Mouse (Mus musculus) limb, embryonic 13.5 days (tissue): ENCODE measurements around the gene Wwox. TPM values are rescaled to one million over a fixed set of nuclear protein-coding genes. Genes with fewer than 3 reads are reported as not detected.

Source experiments
- ATAC-seq: fragments of 200-750 bp; cut with Nextera tagmentation; 2 replicates; pipeline ENCODE4 v1.8.0; 2017; ENCODE audit warnings: low read depth, moderate number of reproducible peaks, moderate TSS enrichment; ENCODE audit not compliant: low FRiP score
- H3K27ac ChIP-seq: fragments of 300-500 bp; sonication (generic); 2 replicates; pipeline ENCODE4 v1.5.1; 2015; ENCODE audit warnings: inconsistent platforms, mild to moderate bottlenecking, moderate library complexity
- H3K27me3 ChIP-seq: fragments of 300-500 bp; sonication (generic); 2 replicates; pipeline ENCODE4 v1.6.1; 2015; ENCODE audit warnings: mild to moderate bottlenecking, inconsistent platforms
- H3K36me3 ChIP-seq: fragments of 300-500 bp; sonication (generic); 2 replicates; pipeline ENCODE4 v1.6.1; 2015; ENCODE audit warnings: inconsistent platforms, mild to moderate bottlenecking, moderate library complexity
- H3K4me1 ChIP-seq: fragments of 300-500 bp; sonication (generic); 2 replicates; pipeline ENCODE4 v1.6.1; 2015; ENCODE audit warnings: inconsistent platforms
- H3K4me2 ChIP-seq: fragments of 300-500 bp; sonication (generic); replicated peaks from 2 replicates; pipeline ENCODE4 v1.6.1; 2015; ENCODE audit warnings: inconsistent platforms, mild to moderate bottlenecking, moderate library complexity
- H3K4me3 ChIP-seq: fragments of 300-500 bp; sonication (generic); 2 replicates; pipeline ENCODE4 v1.5.1; 2015; ENCODE audit warnings: moderate library complexity, mild to moderate bottlenecking, inconsistent platforms
- H3K9ac ChIP-seq: fragments of 300-500 bp; sonication (generic); 2 replicates; pipeline ENCODE4 v1.6.1; 2015; ENCODE audit warnings: mild to moderate bottlenecking, inconsistent platforms
- H3K9me3 ChIP-seq: fragments of 300-500 bp; sonication (generic); 2 replicates; pipeline ENCODE4 v1.6.1; 2016; ENCODE audit warnings: inconsistent platforms
- WGBS: fragments of 180-500 bp; shearing (Covaris S2); methylation state at CpG from one replicate; pipeline ENCODE4 v1.1.7; 2015; 5-methylcytosine and 5-hydroxymethylcytosine counted together
- polyA plus RNA-seq: library from polyadenylated mRNA; unstranded; fragments of >200 nt; fragmentation: Nextera tagmentation; extraction: Ambion mirVana; gene quantifications from 2 replicates; pipeline ENCODE4 v1.2.1, GENCODE M21; 2015

The Wwox gene
- polyA plus RNA-seq, 1 experiment from 2014 or later: 9.5 TPM

GRCm38 (mm10) chr8:114441616-114442015, 2.2 kb downstream of the Wwox start:
- 84% methylated on average over 4 of the region's 4 CpGs for WGBS
- no peak overlapping the region for H3K9ac ChIP-seq
- H3K27me3 ChIP-seq: no peaks in the 10 kb centered on the region
- peaks cover 14% of the 10 kb centered on the region for H3K4me1 ChIP-seq
- no peaks in the 10 kb centered on the region for H3K9me3 ChIP-seq
- no peak overlapping the region for H3K27ac ChIP-seq
- ATAC-seq: no peak
- no peak overlapping the region for H3K4me2 ChIP-seq
- no peaks in the 10 kb centered on the region for H3K36me3 ChIP-seq
- no peak overlapping the region for H3K4me3 ChIP-seq

- Histone ChIP-seq H3K4me3 (no peak overlapping the region), H3K27me3 (0 out of 2 replicates have a peak, but pooled peaks cover 4% of the 10 kb centered on the region), H3K4me1 (0 out of 2 replicates have a peak, but pooled peaks cover 11% of the 10 kb centered on the region), H3K27ac (no peak overlapping the region), H3K9ac (no peak overlapping the region), H3K4me2 (no peak overlapping the region), H3K36me3 (0 out of 2 replicates have a peak, but pooled peaks cover 7% of the 10 kb centered on the region), H3K9me3 (no peaks in the 10 kb centered on the region)
- no peak for ATAC-seq
- 70% methylated on average over 7 of the region's 7 CpGs for WGBS
These were observed 7.4 kb downstream of the Wwox start for GRCm38 (mm10) chr8:114446884-114447283.

DNA sequence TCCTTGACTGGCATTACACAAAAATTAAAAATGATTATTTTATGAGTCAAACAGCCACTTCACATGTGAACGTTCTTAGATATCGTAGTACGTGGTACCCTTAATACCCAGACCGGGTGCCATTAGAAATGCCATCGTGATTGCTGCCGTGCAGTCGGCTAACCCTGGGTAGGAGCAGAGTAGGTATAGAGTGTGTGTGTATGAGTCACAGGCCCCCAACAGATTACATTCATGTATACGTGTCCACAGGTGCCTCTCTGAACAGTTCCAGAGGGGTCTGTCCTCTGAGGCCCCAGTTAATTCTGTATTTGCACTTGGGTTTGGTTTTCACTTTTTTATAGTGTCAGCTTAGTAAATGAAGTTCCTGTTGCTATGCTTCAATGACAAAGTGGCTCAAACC, 12.8 kb downstream of the Wwox start:
- 84% methylated on average over 8 of the region's 8 CpGs for whole genome bisulfite sequencing

GRCm38 (mm10) chr8:114452781-114453221, 13.3 kb downstream of the Wwox start:
- Histone ChIP-seq H3K4me1 (0 out of 2 replicates have a peak, but pooled peaks cover 5% of the 10 kb centered on the region), H3K9ac (no peak overlapping the region), H3K27ac (no peak overlapping the region), H3K36me3 (0 out of 2 replicates have a peak, but pooled peaks cover 7% of the 10 kb centered on the region), H3K4me3 (no peak overlapping the region), H3K27me3 (0 out of 2 replicates have a peak, but pooled peaks cover 10% of the 10 kb centered on the region), H3K4me2 (no peak overlapping the region; the same call in 1 of the 2 replicates), H3K9me3 (no peaks in the 10 kb centered on the region)
- WGBS: 24% methylated on average over 9 of the region's 9 CpGs
- 0 out of 2 replicates have a peak, but pooled peaks have one; percentile 54 for ATAC-seq

More for the DNA sequence above, 12.8 kb downstream of the Wwox start:
- Histone ChIP-seq H3K27me3 (0 out of 2 replicates have a peak, but pooled peaks cover 10% of the 10 kb centered on the region), H3K4me2 (no peak overlapping the region), H3K27ac (no peak overlapping the region), H3K4me1 (0 out of 2 replicates have a peak, but pooled peaks cover 5% of the 10 kb centered on the region), H3K4me3 (no peak overlapping the region), H3K36me3 (0 out of 2 replicates have a peak, but pooled peaks cover 7% of the 10 kb centered on the region), H3K9me3 (no peaks in the 10 kb centered on the region), H3K9ac (no peak overlapping the region)
- ATAC-seq: no peak

- H3K27ac ChIP-seq: no peak overlapping the region
- WGBS: 88% methylated on average over 8 of the region's 8 CpGs
- H3K9me3 ChIP-seq: no peaks in the 10 kb centered on the region
- H3K27me3 ChIP-seq: 0 out of 2 replicates have a peak, but pooled peaks cover 10% of the 10 kb centered on the region
- H3K4me1 ChIP-seq: no peaks in the 10 kb centered on the region
- no peak for ATAC-seq
- H3K36me3 ChIP-seq: no peaks in the 10 kb centered on the region
- no peak overlapping the region for H3K4me2 ChIP-seq
- no peak overlapping the region for H3K4me3 ChIP-seq
- no peak overlapping the region for H3K9ac ChIP-seq
These were observed 15.8 kb downstream of the Wwox start for GRCm38 (mm10) chr8:114455302-114455701.

- ATAC-seq: no peak
- Histone ChIP-seq H3K27ac (no peak overlapping the region), H3K9me3 (no peaks in the 10 kb centered on the region), H3K4me2 (peak overlapping the region; percentile 19), H3K9ac (no peak overlapping the region), H3K4me1 (peaks cover 2% of the 10 kb centered on the region; the same call in 1 of the 2 replicates), H3K4me3 (no peak overlapping the region), H3K27me3 (0 out of 2 replicates have a peak, but pooled peaks cover 10% of the 10 kb centered on the region), H3K36me3 (no peaks in the 10 kb centered on the region)
- WGBS: 71% methylated on average over 15 of the region's 15 CpGs
These were observed 16.5 kb downstream of the Wwox start for GRCm38 (mm10) chr8:114455953-114456352.

DNA sequence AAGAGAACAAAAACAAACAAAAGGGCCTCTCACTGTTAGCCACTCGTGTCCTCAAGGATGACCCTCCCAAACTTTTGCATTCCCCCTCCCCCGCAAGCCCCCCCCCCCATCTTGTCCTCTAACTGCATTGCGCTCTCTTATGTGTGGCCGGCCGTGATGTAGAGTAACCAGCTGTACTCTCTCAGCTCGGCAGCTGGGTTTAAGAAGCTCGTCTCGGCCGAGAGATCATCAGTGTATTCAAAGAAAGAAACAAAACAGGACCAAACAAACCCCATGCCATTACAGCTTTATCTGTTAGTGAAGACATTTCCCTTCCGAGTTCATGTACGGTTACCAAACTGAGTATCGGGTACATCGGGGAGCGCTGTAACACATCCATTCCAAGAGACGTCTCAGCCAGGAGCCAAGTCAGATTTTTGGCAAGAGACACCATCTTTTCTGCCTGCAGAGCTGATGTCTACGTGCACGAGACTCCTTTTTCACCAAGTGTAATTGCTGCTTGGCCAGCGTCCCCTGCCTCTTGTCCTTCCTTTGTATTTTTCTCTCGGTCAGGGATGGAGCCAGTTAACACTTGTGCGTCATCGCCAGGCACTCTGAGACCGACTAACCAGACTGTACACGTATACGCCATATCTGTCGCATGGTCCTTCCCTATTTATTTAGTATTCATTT, 18.8 kb downstream of the Wwox start:
- ATAC-seq: no peak
- no peak overlapping the region for H3K27ac ChIP-seq
- H3K4me3 ChIP-seq: no peak overlapping the region
- H3K36me3 ChIP-seq: no peaks in the 10 kb centered on the region
- H3K9me3 ChIP-seq: no peaks in the 10 kb centered on the region
- no peak overlapping the region for H3K9ac ChIP-seq
- no peak overlapping the region for H3K4me2 ChIP-seq
- H3K27me3 ChIP-seq: 0 out of 2 replicates have a peak, but pooled peaks cover 10% of the 10 kb centered on the region
- H3K4me1 ChIP-seq: peaks cover 20% of the 10 kb centered on the region; the same call in 1 of the 2 replicates
- 76% methylated on average over 25 of the region's 25 CpGs for WGBS

- Histone ChIP-seq H3K9me3 (no peaks in the 10 kb centered on the region), H3K9ac (no peak overlapping the region), H3K36me3 (no peaks in the 10 kb centered on the region), H3K27ac (no peak overlapping the region), H3K27me3 (0 out of 2 replicates have a peak, but pooled peaks cover 4% of the 10 kb centered on the region), H3K4me2 (no peak overlapping the region), H3K4me3 (no peak overlapping the region), H3K4me1 (peaks cover 20% of the 10 kb centered on the region; the same call in 1 of the 2 replicates)
- no peak for ATAC-seq
- 61% methylated on average over 5 of the region's 5 CpGs for WGBS
These were observed 21.1 kb downstream of the Wwox start for GRCm38 (mm10) chr8:114460600-114460999.

GRCm38 (mm10) chr8:114462591-114462990, 23.1 kb downstream of the Wwox start:
- no peak for ATAC-seq
- WGBS: 86% methylated on average over 11 of the region's 11 CpGs
- Histone ChIP-seq H3K4me1 (peaks cover 20% of the 10 kb centered on the region; the same call in 1 of the 2 replicates), H3K9me3 (no peaks in the 10 kb centered on the region), H3K9ac (no peak overlapping the region), H3K27ac (no peak overlapping the region), H3K4me2 (no peak overlapping the region), H3K27me3 (0 out of 2 replicates have a peak, but pooled peaks cover 4% of the 10 kb centered on the region), H3K36me3 (no peaks in the 10 kb centered on the region), H3K4me3 (no peak overlapping the region)

DNA sequence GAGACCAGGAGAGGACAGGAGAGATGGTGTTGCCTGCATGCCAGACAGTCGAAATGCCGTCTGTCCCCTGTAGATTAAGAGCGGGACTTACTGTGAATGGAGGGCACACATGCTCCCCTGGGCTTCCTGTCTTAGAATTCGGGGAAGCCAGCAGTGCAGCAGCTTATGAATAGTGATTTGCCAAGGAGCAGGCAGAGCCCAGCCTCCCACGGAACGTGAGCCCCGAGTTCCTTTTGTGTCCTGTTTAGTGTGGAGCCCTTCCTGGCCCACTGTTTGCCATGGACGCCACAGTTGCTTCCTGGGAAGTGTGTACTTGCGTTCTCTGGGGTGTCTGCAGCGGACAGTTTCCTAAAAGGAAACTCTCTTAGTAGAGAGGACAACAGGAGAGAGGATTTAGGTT, 23.9 kb downstream of the Wwox start:
- H3K27me3 ChIP-seq: 0 out of 2 replicates have a peak, but pooled peaks cover 4% of the 10 kb centered on the region
- H3K9me3 ChIP-seq: no peaks in the 10 kb centered on the region
- no peak for ATAC-seq
- no peak overlapping the region for H3K9ac ChIP-seq
- WGBS: 77% methylated on average over 10 of the region's 10 CpGs
- H3K4me2 ChIP-seq: no peak overlapping the region
- no peaks in the 10 kb centered on the region for H3K36me3 ChIP-seq
- no peak overlapping the region for H3K27ac ChIP-seq
- H3K4me1 ChIP-seq: peaks cover 20% of the 10 kb centered on the region; the same call in 1 of the 2 replicates
- H3K4me3 ChIP-seq: no peak overlapping the region

- H3K9ac ChIP-seq: no peak overlapping the region
- no peaks in the 10 kb centered on the region for H3K27me3 ChIP-seq
- no peak overlapping the region for H3K4me2 ChIP-seq
- no peaks in the 10 kb centered on the region; the same call in 1 of the 2 replicates for H3K36me3 ChIP-seq
- H3K9me3 ChIP-seq: no peaks in the 10 kb centered on the region
- no peak overlapping the region for H3K4me3 ChIP-seq
- 86% methylated on average over 21 of the region's 21 CpGs for WGBS
- H3K27ac ChIP-seq: no peak overlapping the region
- no peak for ATAC-seq
- no peaks in the 10 kb centered on the region for H3K4me1 ChIP-seq
These were observed 29.2 kb downstream of the Wwox start for GRCm38 (mm10) chr8:114468526-114469207.

GRCm38 (mm10) chr8:114469208-114469590, 29.7 kb downstream of the Wwox start:
- Histone ChIP-seq H3K9ac (no peak overlapping the region), H3K4me2 (no peak overlapping the region), H3K27ac (no peak overlapping the region), H3K4me3 (no peak overlapping the region), H3K9me3 (no peaks in the 10 kb centered on the region), H3K4me1 (no peaks in the 10 kb centered on the region), H3K27me3 (no peaks in the 10 kb centered on the region), H3K36me3 (no peaks in the 10 kb centered on the region; the same call in 1 of the 2 replicates)
- WGBS: 93% methylated on average over 10 of the region's 10 CpGs
- ATAC-seq: no peak
